Mouse (Mus musculus): ENCODE measurements around the gene Itpkb. TPM values are rescaled to one million over a fixed set of nuclear protein-coding genes. Genes with fewer than 3 reads are reported as not detected.

Gene Itpkb
- 9.7 and 12.5 TPM in 2 replicates for polyA plus RNA-seq (2011; ENCODE audit: insufficient read length, low read depth, missing spikeins)

- TF ChIP-seq CTCF (IDR thresholded peaks at IDR 0.05; ENCODE audit: borderline replicate concordance, insufficient read depth, low read length) (no peak), POLR2A (IDR thresholded peaks at IDR 0.05; ENCODE audit: low read depth, low read length) (peak; percentile 94)
- H3K27ac ChIP-seq (ENCODE audit: insufficient read depth, low read length), result peak within 1 kb of the TSS; percentile 47
- H3K4me1 ChIP-seq (ENCODE audit: control insufficient read depth, insufficient read depth, low read length), result no peaks in the 10 kb centered on the region
- H3K4me3 ChIP-seq (ENCODE audit: insufficient read depth, low read length), result peak within 1 kb of the TSS; percentile 60
These were observed at the start of gene Itpkb for GRCm38 (mm10) chr1:180330145-180330706. Gene Itpkb, plus strand, starts transcription at chr1:180330485.

GRCm38 (mm10) chr1:180282581-180282980 is 47.7 kb upstream of the Itpkb start:
- Histone ChIP-seq H3K4me1 (ENCODE audit: control insufficient read depth, insufficient read depth, low read length) (0 out of 2 replicates have a peak, but pooled peaks cover 2% of the 10 kb centered on the region), H3K27ac (ENCODE audit: insufficient read depth, low read length) (no peak overlapping the region), H3K4me3 (ENCODE audit: insufficient read depth, low read length) (no peak overlapping the region)
- TF ChIP-seq CTCF (IDR thresholded peaks at IDR 0.05; ENCODE audit: borderline replicate concordance, insufficient read depth, low read length) (no peak), POLR2A (IDR thresholded peaks at IDR 0.05; ENCODE audit: low read depth, low read length) (no peak)

GRCm38 (mm10) chr1:180283813-180284768 is 46.2 kb upstream of the Itpkb start:
- H3K4me1 ChIP-seq (ENCODE audit: control insufficient read depth, insufficient read depth, low read length), result 0 out of 2 replicates have a peak, but pooled peaks cover 2% of the 10 kb centered on the region
- TF ChIP-seq POLR2A (IDR thresholded peaks at IDR 0.05; ENCODE audit: low read depth, low read length), result no peak
- TF ChIP-seq CTCF (IDR thresholded peaks at IDR 0.05; ENCODE audit: borderline replicate concordance, insufficient read depth, low read length), result no peak
- H3K4me3 ChIP-seq (ENCODE audit: insufficient read depth, low read length), result no peak overlapping the region
- no peak overlapping the region for H3K27ac ChIP-seq (ENCODE audit: insufficient read depth, low read length)

GRCm38 (mm10) chr1:180286081-180286831 is 44.0 kb upstream of the Itpkb start:
- Histone ChIP-seq H3K27ac (ENCODE audit: insufficient read depth, low read length) (no peak overlapping the region), H3K4me1 (ENCODE audit: control insufficient read depth, insufficient read depth, low read length) (0 out of 2 replicates have a peak, but pooled peaks cover 2% of the 10 kb centered on the region), H3K4me3 (ENCODE audit: insufficient read depth, low read length) (no peak overlapping the region)
- TF ChIP-seq POLR2A (IDR thresholded peaks at IDR 0.05; ENCODE audit: low read depth, low read length) (no peak), CTCF (IDR thresholded peaks at IDR 0.05; ENCODE audit: borderline replicate concordance, insufficient read depth, low read length) (no peak)

GRCm38 (mm10) chr1:180288227-180288626 is 42.1 kb upstream of the Itpkb start:
- H3K4me1 ChIP-seq (ENCODE audit: control insufficient read depth, insufficient read depth, low read length), result 0 out of 2 replicates have a peak, but pooled peaks cover 2% of the 10 kb centered on the region
- TF ChIP-seq POLR2A (IDR thresholded peaks at IDR 0.05; ENCODE audit: low read depth, low read length) (no peak), CTCF (IDR thresholded peaks at IDR 0.05; ENCODE audit: borderline replicate concordance, insufficient read depth, low read length) (no peak)
- no peak overlapping the region for H3K27ac ChIP-seq (ENCODE audit: insufficient read depth, low read length)

GRCm38 (mm10) chr1:180288872-180289468 is 41.3 kb upstream of the Itpkb start:
- no peak for TF ChIP-seq POLR2A (IDR thresholded peaks at IDR 0.05; ENCODE audit: low read depth, low read length)
- no peak for TF ChIP-seq CTCF (IDR thresholded peaks at IDR 0.05; ENCODE audit: borderline replicate concordance, insufficient read depth, low read length)
- H3K4me3 ChIP-seq (ENCODE audit: insufficient read depth, low read length), result no peak overlapping the region
- 0 out of 2 replicates have a peak, but pooled peaks cover 2% of the 10 kb centered on the region for H3K4me1 ChIP-seq (ENCODE audit: control insufficient read depth, insufficient read depth, low read length)
- H3K27ac ChIP-seq (ENCODE audit: insufficient read depth, low read length), result no peak overlapping the region

More at GRCm38 (mm10) chr1:180288227-180288626, 42.1 kb upstream of the Itpkb start:
- H3K4me3 ChIP-seq (ENCODE audit: insufficient read depth, low read length), result no peak overlapping the region

- H3K27ac ChIP-seq (ENCODE audit: insufficient read depth, low read length), result no peak overlapping the region
- H3K4me3 ChIP-seq (ENCODE audit: insufficient read depth, low read length), result no peak overlapping the region
- TF ChIP-seq CTCF (IDR thresholded peaks at IDR 0.05; ENCODE audit: borderline replicate concordance, insufficient read depth, low read length) (no peak), POLR2A (IDR thresholded peaks at IDR 0.05; ENCODE audit: low read depth, low read length) (no peak)
- H3K4me1 ChIP-seq (ENCODE audit: control insufficient read depth, insufficient read depth, low read length), result 0 out of 2 replicates have a peak, but pooled peaks cover 2% of the 10 kb centered on the region
These were observed 40.5 kb upstream of the Itpkb start for GRCm38 (mm10) chr1:180289788-180290187.

GRCm38 (mm10) chr1:180290358-180290757 is 39.9 kb upstream of the Itpkb start:
- Histone ChIP-seq H3K4me3 (ENCODE audit: insufficient read depth, low read length) (no peak overlapping the region), H3K27ac (ENCODE audit: insufficient read depth, low read length) (no peak overlapping the region), H3K4me1 (ENCODE audit: control insufficient read depth, insufficient read depth, low read length) (0 out of 2 replicates have a peak, but pooled peaks cover 2% of the 10 kb centered on the region)
- TF ChIP-seq CTCF (IDR thresholded peaks at IDR 0.05; ENCODE audit: borderline replicate concordance, insufficient read depth, low read length) (no peak), POLR2A (IDR thresholded peaks at IDR 0.05; ENCODE audit: low read depth, low read length) (no peak)

- no peak for TF ChIP-seq CTCF (IDR thresholded peaks at IDR 0.05; ENCODE audit: borderline replicate concordance, insufficient read depth, low read length)
- TF ChIP-seq POLR2A (IDR thresholded peaks at IDR 0.05; ENCODE audit: low read depth, low read length), result no peak
- Histone ChIP-seq H3K4me1 (ENCODE audit: control insufficient read depth, insufficient read depth, low read length) (peaks cover 4% of the 10 kb centered on the region; the same call in 1 of the 2 replicates), H3K4me3 (ENCODE audit: insufficient read depth, low read length) (no peak overlapping the region), H3K27ac (ENCODE audit: insufficient read depth, low read length) (no peak overlapping the region)
These were observed 34.2 kb upstream of the Itpkb start for GRCm38 (mm10) chr1:180296088-180296487.
